Mouse (Mus musculus): ENCODE measurements around the gene Dlg4.

GRCm38 (mm10) chr11:70023481-70024150 lies 6.9 kb downstream of the Dlg4 start:
- TF ChIP-seq CTCF (IDR thresholded peaks at IDR 0.05; ENCODE audit: control insufficient read depth, insufficient read depth, low read length) (no peak), POLR2A (IDR thresholded peaks at IDR 0.05; ENCODE audit: borderline replicate concordance, control insufficient read depth, low read depth, low read length) (no peak)
